Mouse (Mus musculus) mature B cell (primary cell): ENCODE results near the gene Dr1.
"Not testable (repeated sequence)": the region's sequence is repeated elsewhere in the genome, so short reads cannot be mapped to it uniquely, and the experiment has no call there.

Experiments
- in situ Hi-C: fragments of 300-500 bp; cut with MboI; formaldehyde crosslinking; loops from 2 replicates; pipeline ENCODE4 v1.14.3; 2019

Dr1 gene

GRCm38 (mm10) chr5:108268127-108269062 is at the start of gene Dr1:
Dr1 (plus strand) TSS chr5:108268897.
- in situ Hi-C loops: no loop called here

- in situ Hi-C loops: no loop called here
Measured at GRCm38 (mm10) chr5:108224077-108224476, 44.6 kb upstream of the Dr1 start.

GRCm38 (mm10) chr5:108226159-108226558 is 42.5 kb upstream of the Dr1 start:
- in situ Hi-C loops: no loop called here

GRCm38 (mm10) chr5:108246314-108246765 is 22.4 kb upstream of the Dr1 start:
- in situ Hi-C loops: no loop called here

- in situ Hi-C loops: no loop called here
Measured at GRCm38 (mm10) chr5:108250033-108250432, 18.7 kb upstream of the Dr1 start.

- in situ Hi-C loops: no loop called here
Measured at GRCm38 (mm10) chr5:108255259-108255658, 13.4 kb upstream of the Dr1 start.

GRCm38 (mm10) chr5:108262722-108263121 is 6.0 kb upstream of the Dr1 start:
- in situ Hi-C loops: no loop called here

GRCm38 (mm10) chr5:108263785-108264184 is 4.9 kb upstream of the Dr1 start:
- in situ Hi-C loops: not testable (repeated sequence)

- in situ Hi-C loops: no loop called here
Measured at GRCm38 (mm10) chr5:108266990-108267389, 1.7 kb upstream of the Dr1 start.

- in situ Hi-C loops: no loop called here
Measured at GRCm38 (mm10) chr5:108269063-108269810, 540 bp downstream of the Dr1 start.

GRCm38 (mm10) chr5:108269811-108270151 is 1.1 kb downstream of the Dr1 start:
- in situ Hi-C loops: no loop called here

- in situ Hi-C loops: no loop called here
Measured at GRCm38 (mm10) chr5:108270415-108270814, 1.7 kb downstream of the Dr1 start.

GRCm38 (mm10) chr5:108271345-108271744 is 2.6 kb downstream of the Dr1 start:
- in situ Hi-C loops: not testable (repeated sequence)

- in situ Hi-C loops: no loop called here
Measured at GRCm38 (mm10) chr5:108286957-108287356, 18.3 kb downstream of the Dr1 start.

GRCm38 (mm10) chr5:108301567-108301966 is 32.9 kb downstream of the Dr1 start:
- in situ Hi-C loops: no loop called here

- in situ Hi-C loops: no loop called here
Measured at GRCm38 (mm10) chr5:108312224-108313064, 43.7 kb downstream of the Dr1 start, which contains the start of gene Pigg. Pigg (plus strand) TSS chr5:108312609.

- in situ Hi-C loops: no loop called here
Measured at GRCm38 (mm10) chr5:108313065-108313860, 44.6 kb downstream of the Dr1 start.
